Mouse (Mus musculus): ENCODE measurements around the gene Cd320. TPM values are rescaled to one million over a fixed set of nuclear protein-coding genes. Genes with fewer than 3 reads are reported as not detected.
"Not testable (repeated sequence)": the region's sequence is repeated elsewhere in the genome, so short reads cannot be mapped to it uniquely, and the experiment has no call there.

Gene Cd320
- polyA plus RNA-seq, 1 experiment from 2014 or later, result 73.9 TPM

- Histone ChIP-seq H3K4me3 (replicated peaks) (no peak overlapping the region), H3K4me2 (no peak overlapping the region), H3K36me3 (peaks cover 67% of the 10 kb centered on the region), H3K9ac (replicated peaks) (no peak overlapping the region), H3K27ac (no peak overlapping the region), H3K9me3 (no peaks in the 10 kb centered on the region), H3K27me3 (no peaks in the 10 kb centered on the region), H3K4me1 (replicated peaks) (peaks cover 22% of the 10 kb centered on the region)
- no peak for ATAC-seq (ENCODE audit: insufficient number of reproducible peaks, insufficient read depth, low FRiP score, low TSS enrichment, low read depth)
- under 1% methylated on average over 3 of the region's 3 CpGs for WGBS
Observed at GRCm38 (mm10) chr17:33826850-33827249, 16.0 kb upstream of the Cd320 start.

- no peak overlapping the region for H3K4me2 ChIP-seq
- ATAC-seq (ENCODE audit: insufficient number of reproducible peaks, insufficient read depth, low FRiP score, low TSS enrichment, low read depth), result no peak
- no peaks in the 10 kb centered on the region for H3K27me3 ChIP-seq
- H3K36me3 ChIP-seq, result peaks cover 68% of the 10 kb centered on the region
- H3K4me1 ChIP-seq (replicated peaks), result peaks cover 10% of the 10 kb centered on the region
- H3K9me3 ChIP-seq, result no peaks in the 10 kb centered on the region
- no peak overlapping the region for H3K4me3 ChIP-seq (replicated peaks)
- WGBS, result 79% methylated on average over 2 of the region's 2 CpGs
- H3K27ac ChIP-seq, result no peak overlapping the region
- no peak overlapping the region for H3K9ac ChIP-seq (replicated peaks)
Observed at GRCm38 (mm10) chr17:33828892-33829291, 14.0 kb upstream of the Cd320 start.

- Histone ChIP-seq H3K27me3 (no peaks in the 10 kb centered on the region), H3K9ac (replicated peaks) (no peak overlapping the region), H3K4me2 (no peak overlapping the region), H3K36me3 (peaks cover 75% of the 10 kb centered on the region), H3K4me3 (replicated peaks) (no peak overlapping the region), H3K27ac (no peak overlapping the region), H3K9me3 (no peaks in the 10 kb centered on the region), H3K4me1 (replicated peaks) (peaks cover 10% of the 10 kb centered on the region)
- no peak for ATAC-seq (ENCODE audit: insufficient number of reproducible peaks, insufficient read depth, low FRiP score, low TSS enrichment, low read depth)
- 93% methylated on average over 10 of the region's 10 CpGs for WGBS
Observed at GRCm38 (mm10) chr17:33829561-33829960, 13.3 kb upstream of the Cd320 start.

GRCm38 (mm10) chr17:33844196-33844595, 1.3 kb downstream of the Cd320 start:
- WGBS, result 56% methylated on average over 1 of the region's 1 CpGs
- no peak overlapping the region for H3K27ac ChIP-seq
- ATAC-seq (ENCODE audit: insufficient number of reproducible peaks, insufficient read depth, low FRiP score, low TSS enrichment, low read depth), result no peak
- peak overlapping the region; percentile 85 for H3K4me2 ChIP-seq
- peaks cover 12% of the 10 kb centered on the region for H3K4me1 ChIP-seq (replicated peaks)
- peaks cover 33% of the 10 kb centered on the region for H3K36me3 ChIP-seq
- no peaks in the 10 kb centered on the region for H3K27me3 ChIP-seq
- no peaks in the 10 kb centered on the region for H3K9me3 ChIP-seq
- H3K9ac ChIP-seq (replicated peaks), result no peak overlapping the region; the same call in 1 of the 2 replicates
- peak overlapping the region; percentile 84; the same call in 1 of the 2 replicates for H3K4me3 ChIP-seq (replicated peaks)

DNA sequence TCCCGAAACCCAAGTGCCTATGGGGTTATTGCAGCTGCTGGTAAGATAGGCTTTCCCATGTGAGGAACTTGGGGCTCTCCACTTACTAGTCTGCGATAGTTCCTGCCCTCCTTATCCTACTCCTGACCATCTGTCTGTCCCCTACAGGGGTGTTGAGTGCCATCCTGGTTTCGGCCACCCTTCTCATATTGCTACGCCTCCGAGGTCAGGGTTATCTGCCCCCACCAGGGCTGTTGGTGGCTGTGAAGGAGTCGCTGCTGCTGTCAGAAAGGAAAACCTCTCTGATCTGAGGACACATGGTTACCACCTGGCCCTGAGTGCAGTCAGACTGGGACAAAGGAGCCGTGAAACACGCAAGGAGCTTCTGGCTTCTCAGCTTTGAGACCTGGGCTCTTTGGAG, 5.2 kb downstream of the Cd320 start:
- no peak overlapping the region for H3K4me3 ChIP-seq (replicated peaks)
- no peak overlapping the region for H3K27ac ChIP-seq
- no peak overlapping the region for H3K4me2 ChIP-seq
- WGBS, result 64% methylated on average over 8 of the region's 8 CpGs
- peaks cover 33% of the 10 kb centered on the region for H3K36me3 ChIP-seq
- H3K9ac ChIP-seq (replicated peaks), result no peak overlapping the region
- H3K9me3 ChIP-seq, result no peaks in the 10 kb centered on the region
- ATAC-seq (ENCODE audit: insufficient number of reproducible peaks, insufficient read depth, low FRiP score, low TSS enrichment, low read depth), result no peak
- H3K4me1 ChIP-seq (replicated peaks), result peaks cover 12% of the 10 kb centered on the region
- H3K27me3 ChIP-seq, result no peaks in the 10 kb centered on the region

DNA sequence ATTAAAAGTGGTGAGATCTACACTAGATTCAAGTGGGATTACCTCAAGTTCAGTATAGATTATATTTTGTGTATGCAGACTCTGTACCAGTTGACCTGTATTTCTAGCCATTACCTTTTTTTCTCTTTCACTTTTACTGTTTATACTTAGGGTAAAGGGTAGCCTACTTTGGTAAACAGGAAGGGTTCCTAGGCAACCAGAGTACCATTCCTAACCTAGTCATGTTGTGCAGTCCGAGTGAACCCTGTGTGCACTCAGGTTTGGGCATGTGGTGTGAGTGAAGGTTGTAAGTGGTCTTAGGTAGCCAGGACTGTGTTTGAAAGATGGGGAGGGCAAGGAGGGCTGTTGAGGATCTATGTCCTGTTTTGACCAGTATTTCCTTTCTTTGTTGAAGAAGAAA, 8.4 kb downstream of the Cd320 start:
- H3K9ac ChIP-seq (replicated peaks), result no peak overlapping the region
- no peaks in the 10 kb centered on the region for H3K27me3 ChIP-seq
- H3K27ac ChIP-seq, result no peak overlapping the region

DNA sequence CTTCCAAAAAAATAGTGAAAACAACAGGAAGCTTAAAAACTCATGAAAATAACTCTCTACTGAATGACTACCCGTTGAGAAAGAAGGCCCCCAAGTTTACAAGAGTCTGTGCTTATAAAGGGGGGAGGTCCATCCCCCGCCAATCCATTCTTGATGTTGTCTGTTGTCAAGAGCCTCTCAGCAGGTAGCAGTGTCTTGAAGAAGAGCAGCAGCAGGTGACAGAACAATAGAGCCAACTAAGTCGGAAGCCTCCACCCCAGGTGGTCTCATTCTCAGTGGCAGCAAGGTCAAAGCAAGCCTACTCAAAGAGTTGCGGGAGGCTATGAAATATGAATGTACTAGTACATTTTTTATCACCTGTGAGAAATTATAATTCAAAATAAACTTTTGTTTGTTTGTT, 14.9 kb downstream of the Cd320 start:
- no peaks in the 10 kb centered on the region for H3K9me3 ChIP-seq
- no peak for ATAC-seq (ENCODE audit: insufficient number of reproducible peaks, insufficient read depth, low FRiP score, low TSS enrichment, low read depth)
- 84% methylated on average over 4 of the region's 4 CpGs for WGBS

More for the DNA sequence above, 8.4 kb downstream of the Cd320 start:
- no peaks in the 10 kb centered on the region for H3K4me1 ChIP-seq (replicated peaks)
- 71% methylated on average over 1 of the region's 1 CpGs for WGBS
- H3K4me3 ChIP-seq (replicated peaks), result no peak overlapping the region
- no peak overlapping the region for H3K4me2 ChIP-seq
- ATAC-seq (ENCODE audit: insufficient number of reproducible peaks, insufficient read depth, low FRiP score, low TSS enrichment, low read depth), result no peak
- peaks cover 27% of the 10 kb centered on the region for H3K36me3 ChIP-seq
- H3K9me3 ChIP-seq, result no peaks in the 10 kb centered on the region

GRCm38 (mm10) chr17:33865330-33866030, 22.6 kb downstream of the Cd320 start:
- H3K9ac ChIP-seq (replicated peaks), result no peak overlapping the region
- no peaks in the 10 kb centered on the region for H3K36me3 ChIP-seq
- no peaks in the 10 kb centered on the region for H3K9me3 ChIP-seq
- no peak overlapping the region for H3K4me2 ChIP-seq
- no peak for ATAC-seq (ENCODE audit: insufficient number of reproducible peaks, insufficient read depth, low FRiP score, low TSS enrichment, low read depth)
- H3K27ac ChIP-seq, result no peak overlapping the region; the same call in 1 of the 2 replicates
- no peaks in the 10 kb centered on the region for H3K4me1 ChIP-seq (replicated peaks)
- no peaks in the 10 kb centered on the region for H3K27me3 ChIP-seq
- WGBS, result 42% methylated on average over 9 of the region's 9 CpGs
- H3K4me3 ChIP-seq (replicated peaks), result no peak overlapping the region

More for the DNA sequence above, 14.9 kb downstream of the Cd320 start:
- H3K4me1 ChIP-seq (replicated peaks), result no peaks in the 10 kb centered on the region
- H3K27me3 ChIP-seq, result no peaks in the 10 kb centered on the region
- H3K36me3 ChIP-seq, result no peaks in the 10 kb centered on the region
- no peak overlapping the region for H3K4me2 ChIP-seq
- no peak overlapping the region for H3K9ac ChIP-seq (replicated peaks)
- no peak overlapping the region for H3K27ac ChIP-seq
- no peak overlapping the region for H3K4me3 ChIP-seq (replicated peaks)

- not testable (repeated sequence) for ATAC-seq (ENCODE audit: insufficient number of reproducible peaks, insufficient read depth, low FRiP score, low TSS enrichment, low read depth); H3K4me3 ChIP-seq (replicated peaks); H3K27ac ChIP-seq; H3K4me2 ChIP-seq; H3K9me3 ChIP-seq; H3K9ac ChIP-seq (replicated peaks); H3K27me3 ChIP-seq; H3K4me1 ChIP-seq (replicated peaks)
- peaks cover 29% of the 10 kb centered on the region for H3K36me3 ChIP-seq
- 60% methylated on average over 2 of the region's 12 CpGs for WGBS
Observed at GRCm38 (mm10) chr17:33873537-33873936, 30.6 kb downstream of the Cd320 start, which contains the start of gene Gm7029. Gene Gm7029 (plus strand): TSS chr17:33873837.

- Histone ChIP-seq H3K4me3 (replicated peaks) (no peak overlapping the region), H3K27me3 (no peaks in the 10 kb centered on the region), H3K4me1 (replicated peaks) (no peaks in the 10 kb centered on the region), H3K4me2 (no peak overlapping the region), H3K27ac (no peak overlapping the region), H3K9me3 (no peaks in the 10 kb centered on the region), H3K36me3 (peaks cover 36% of the 10 kb centered on the region), H3K9ac (replicated peaks) (no peak overlapping the region)
- WGBS, result 82% methylated on average over 11 of the region's 11 CpGs
- ATAC-seq (ENCODE audit: insufficient number of reproducible peaks, insufficient read depth, low FRiP score, low TSS enrichment, low read depth), result no peak
Observed at GRCm38 (mm10) chr17:33874411-33874810, 31.5 kb downstream of the Cd320 start.

GRCm38 (mm10) chr17:33875797-33876196, 32.9 kb downstream of the Cd320 start:
- not testable (repeated sequence) for H3K4me1 ChIP-seq (replicated peaks); H3K9ac ChIP-seq (replicated peaks); H3K4me3 ChIP-seq (replicated peaks); H3K9me3 ChIP-seq; H3K27ac ChIP-seq; H3K27me3 ChIP-seq; ATAC-seq (ENCODE audit: insufficient number of reproducible peaks, insufficient read depth, low FRiP score, low TSS enrichment, low read depth); H3K4me2 ChIP-seq
- 88% methylated on average over 5 of the region's 5 CpGs for WGBS
- H3K36me3 ChIP-seq, result peaks cover 45% of the 10 kb centered on the region

DNA sequence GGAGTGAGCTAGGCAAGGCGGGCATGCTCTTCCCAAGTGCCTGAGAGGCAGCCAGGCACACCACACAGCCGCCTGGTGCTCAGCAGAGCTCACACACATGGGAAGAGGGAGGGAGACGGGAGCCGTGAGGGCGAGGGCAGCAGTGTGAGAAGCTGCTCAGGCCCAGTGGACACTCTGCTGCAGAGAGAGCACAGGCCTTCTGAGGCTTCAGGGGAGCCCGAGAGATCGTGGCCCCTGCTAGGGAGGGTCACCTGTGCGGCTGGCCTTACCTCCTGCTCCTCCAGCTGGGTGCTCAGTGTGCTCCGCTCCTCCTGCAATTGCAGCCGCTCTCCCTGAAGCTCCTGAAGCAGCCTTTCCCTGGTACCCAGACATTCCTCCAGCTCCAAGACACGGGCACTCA, 41.4 kb downstream of the Cd320 start:
- H3K27ac ChIP-seq; ATAC-seq (ENCODE audit: insufficient number of reproducible peaks, insufficient read depth, low FRiP score, low TSS enrichment, low read depth); H3K9ac ChIP-seq (replicated peaks); H3K9me3 ChIP-seq; H3K4me1 ChIP-seq (replicated peaks); H3K4me3 ChIP-seq (replicated peaks); H3K4me2 ChIP-seq; H3K27me3 ChIP-seq: not testable (repeated sequence)
- H3K36me3 ChIP-seq, result peaks cover 63% of the 10 kb centered on the region
- 92% methylated on average over 10 of the region's 11 CpGs for WGBS
